Mouse (Mus musculus) neural tube, embryonic 13.5 days (tissue): ENCODE results near the gene Utp11. TPM values are rescaled to one million over a fixed set of nuclear protein-coding genes. Genes with fewer than 3 reads are reported as not detected.
A peak's percentile ranks its signal among the peaks of the same experiment; 100 is the strongest.

Experiments used
- ATAC-seq: fragments of 200-750 bp; cut with Nextera tagmentation; 2 replicates; pipeline ENCODE4 v1.8.0; 2017; ENCODE audit warnings: low read depth, mild to moderate bottlenecking, moderate TSS enrichment, moderate library complexity
- H3K27ac ChIP-seq: fragments of 300-500 bp; sonication (generic); replicated peaks from 2 replicates; pipeline ENCODE4 v1.5.1; 2015; ENCODE audit warnings: moderate library complexity, mild to moderate bottlenecking, inconsistent platforms
- H3K27me3 ChIP-seq: fragments of 300-500 bp; sonication (generic); 2 replicates; pipeline ENCODE4 v1.6.1; 2015; ENCODE audit warnings: mild to moderate bottlenecking, inconsistent platforms
- H3K36me3 ChIP-seq: fragments of 300-500 bp; sonication (generic); 2 replicates; pipeline ENCODE4 v1.6.1; 2015; ENCODE audit warnings: mild to moderate bottlenecking, inconsistent platforms
- H3K4me1 ChIP-seq: fragments of 300-500 bp; sonication (generic); replicated peaks from 2 replicates; pipeline ENCODE4 v1.6.1; 2015; ENCODE audit warnings: inconsistent platforms
- H3K4me2 ChIP-seq: fragments of 300-500 bp; sonication (generic); 2 replicates; pipeline ENCODE4 v1.6.1; 2015; ENCODE audit warnings: inconsistent platforms, mild to moderate bottlenecking, moderate library complexity
- H3K4me3 ChIP-seq: fragments of 300-500 bp; sonication (generic); 2 replicates; pipeline ENCODE4 v1.5.1; 2015; ENCODE audit warnings: mild to moderate bottlenecking, inconsistent platforms
- H3K9ac ChIP-seq: fragments of 300-500 bp; sonication (generic); 2 replicates; pipeline ENCODE4 v1.6.1; 2015; ENCODE audit warnings: moderate library complexity, mild to moderate bottlenecking, inconsistent platforms
- H3K9me3 ChIP-seq: fragments of 300-500 bp; sonication (generic); 2 replicates; pipeline ENCODE4 v1.6.1; 2016; ENCODE audit warnings: inconsistent platforms
- WGBS: fragments of 180-500 bp; shearing (Covaris S2); methylation state at CpG from one replicate; pipeline ENCODE4 v1.1.7; 2015; 5-methylcytosine and 5-hydroxymethylcytosine counted together
- polyA plus RNA-seq: library from polyadenylated mRNA; unstranded; fragments of >200 nt; fragmentation: Nextera tagmentation; extraction: Ambion mirVana; gene quantifications from 2 replicates; pipeline ENCODE4 v1.2.1, GENCODE M21; 2015

The Utp11 gene
- polyA plus RNA-seq, 1 experiment from 2014 or later, result 49.2 TPM

GRCm38 (mm10) chr4:124664185-124664584 is 29.2 kb downstream of the Utp11 start:
- Histone ChIP-seq H3K4me3 (no peak overlapping the region), H3K4me1 (peaks cover 43% of the 10 kb centered on the region), H3K4me2 (peak overlapping the region; percentile 2), H3K36me3 (no peaks in the 10 kb centered on the region), H3K27ac (no peak overlapping the region; the same call in 1 of the 2 replicates), H3K9me3 (no peaks in the 10 kb centered on the region), H3K27me3 (peaks cover 93% of the 10 kb centered on the region), H3K9ac (0 out of 2 replicates have a peak overlapping the region, but pooled peaks have one; percentile 3)
- 34% methylated on average over 9 of the region's 9 CpGs for WGBS
- ATAC-seq, result no peak

GRCm38 (mm10) chr4:124663034-124663433 is 30.4 kb downstream of the Utp11 start:
- ATAC-seq, result no peak
- no peaks in the 10 kb centered on the region for H3K36me3 ChIP-seq
- H3K27ac ChIP-seq, result no peak overlapping the region
- H3K4me3 ChIP-seq, result no peak overlapping the region
- 60% methylated on average over 3 of the region's 3 CpGs for WGBS
- peaks cover 48% of the 10 kb centered on the region for H3K4me1 ChIP-seq
- peaks cover 96% of the 10 kb centered on the region for H3K27me3 ChIP-seq
- H3K9ac ChIP-seq, result no peak overlapping the region
- 0 out of 2 replicates have a peak overlapping the region, but pooled peaks have one; percentile 84 for H3K4me2 ChIP-seq
- H3K9me3 ChIP-seq, result no peaks in the 10 kb centered on the region

- no peak for ATAC-seq
- peaks cover 92% of the 10 kb centered on the region for H3K27me3 ChIP-seq
These were observed 32.8 kb downstream of the Utp11 start for GRCm38 (mm10) chr4:124660603-124661002.

GRCm38 (mm10) chr4:124659251-124660217 is 33.9 kb downstream of the Utp11 start:
- WGBS, result 1% methylated on average over 66 of the region's 68 CpGs
- ATAC-seq, result no peak
- H3K4me1 ChIP-seq, result peaks cover 51% of the 10 kb centered on the region

More at GRCm38 (mm10) chr4:124660603-124661002, 32.8 kb downstream of the Utp11 start:
- H3K4me3 ChIP-seq, result peak overlapping the region; percentile 22
- H3K4me2 ChIP-seq, result peak overlapping the region; percentile 84
- no peaks in the 10 kb centered on the region for H3K9me3 ChIP-seq
- WGBS, result 47% methylated on average over 3 of the region's 3 CpGs
- no peaks in the 10 kb centered on the region for H3K36me3 ChIP-seq
- H3K27ac ChIP-seq, result no peak overlapping the region
- H3K9ac ChIP-seq, result no peak overlapping the region; the same call in 1 of the 2 replicates
- peaks cover 57% of the 10 kb centered on the region for H3K4me1 ChIP-seq

GRCm38 (mm10) chr4:124658412-124658851 is 35.0 kb downstream of the Utp11 start:
- H3K36me3 ChIP-seq, result no peaks in the 10 kb centered on the region
- peak overlapping the region; percentile 84 for H3K4me2 ChIP-seq
- H3K9ac ChIP-seq, result peak overlapping the region; percentile 69
- H3K27ac ChIP-seq, result peak overlapping the region; percentile 52; the same call in 1 of the 2 replicates
- peaks cover 42% of the 10 kb centered on the region for H3K4me1 ChIP-seq
- no peaks in the 10 kb centered on the region for H3K9me3 ChIP-seq
- H3K27me3 ChIP-seq, result peaks cover 92% of the 10 kb centered on the region
- no peak for ATAC-seq
- H3K4me3 ChIP-seq, result peak overlapping the region; percentile 56
- WGBS, result under 1% methylated on average over 39 of the region's 39 CpGs

More at GRCm38 (mm10) chr4:124659251-124660217, 33.9 kb downstream of the Utp11 start:
- H3K27ac ChIP-seq, result no peak overlapping the region
- peak overlapping the region; percentile 56 for H3K4me3 ChIP-seq
- H3K9me3 ChIP-seq, result no peaks in the 10 kb centered on the region
- no peaks in the 10 kb centered on the region for H3K36me3 ChIP-seq
- H3K9ac ChIP-seq, result peak overlapping the region; percentile 69
- H3K27me3 ChIP-seq, result peaks cover 92% of the 10 kb centered on the region
- peak overlapping the region; percentile 84 for H3K4me2 ChIP-seq

GRCm38 (mm10) chr4:124657781-124658180 is 35.6 kb downstream of the Utp11 start:
- Histone ChIP-seq H3K27me3 (peaks cover 92% of the 10 kb centered on the region), H3K9ac (peak overlapping the region; percentile 69), H3K36me3 (no peaks in the 10 kb centered on the region), H3K9me3 (no peaks in the 10 kb centered on the region), H3K4me1 (peaks cover 48% of the 10 kb centered on the region), H3K4me3 (peak overlapping the region; percentile 56), H3K27ac (peak overlapping the region; percentile 52), H3K4me2 (peak overlapping the region; percentile 84)
- ATAC-seq, result peak; percentile 48
- WGBS, result 0% methylated on average over 45 of the region's 61 CpGs

GRCm38 (mm10) chr4:124656854-124657650 is 36.3 kb downstream of the Utp11 start:
- peaks cover 56% of the 10 kb centered on the region for H3K4me1 ChIP-seq
- H3K27me3 ChIP-seq, result peaks cover 91% of the 10 kb centered on the region
- H3K27ac ChIP-seq, result peak overlapping the region; percentile 28

GRCm38 (mm10) chr4:124656518-124656853 is 36.9 kb downstream of the Utp11 start, which contains the start of gene Pou3f1:
Pou3f1 (plus strand) TSS chr4:124656807.
- H3K27ac ChIP-seq, result peak within 1 kb of the TSS; percentile 52
- peaks cover 91% of the 10 kb centered on the region for H3K27me3 ChIP-seq
- peak within 1 kb of the TSS; percentile 84 for H3K4me2 ChIP-seq
- H3K36me3 ChIP-seq, result no peaks in the 10 kb centered on the region
- no peaks in the 10 kb centered on the region for H3K9me3 ChIP-seq
- H3K9ac ChIP-seq, result peak within 1 kb of the TSS; percentile 69
- WGBS, result under 1% methylated on average over 15 of the region's 15 CpGs
- ATAC-seq, result no peak
- H3K4me3 ChIP-seq, result peak within 1 kb of the TSS; percentile 56
- H3K4me1 ChIP-seq, result peaks cover 59% of the 10 kb centered on the region

More at GRCm38 (mm10) chr4:124656854-124657650, 36.3 kb downstream of the Utp11 start:
- peak overlapping the region; percentile 84 for H3K4me2 ChIP-seq
- peak overlapping the region; percentile 56 for H3K4me3 ChIP-seq
- under 1% methylated on average over 90 of the region's 92 CpGs for WGBS
- H3K9ac ChIP-seq, result peak overlapping the region; percentile 69
- H3K36me3 ChIP-seq, result no peaks in the 10 kb centered on the region
- no peaks in the 10 kb centered on the region for H3K9me3 ChIP-seq
- peak; percentile 91 for ATAC-seq

- under 1% methylated on average over 9 of the region's 9 CpGs for WGBS
- Histone ChIP-seq H3K9ac (peak overlapping the region; percentile 13; the same call in 1 of the 2 replicates), H3K9me3 (no peaks in the 10 kb centered on the region), H3K27me3 (peaks cover 93% of the 10 kb centered on the region), H3K4me1 (peaks cover 43% of the 10 kb centered on the region), H3K4me2 (peak overlapping the region; percentile 4; the same call in 1 of the 2 replicates), H3K27ac (no peak overlapping the region), H3K36me3 (no peaks in the 10 kb centered on the region), H3K4me3 (no peak overlapping the region)
- ATAC-seq, result no peak
These were observed 40.5 kb downstream of the Utp11 start for GRCm38 (mm10) chr4:124652886-124653285.

- Histone ChIP-seq H3K36me3 (no peaks in the 10 kb centered on the region), H3K4me2 (no peak overlapping the region), H3K4me1 (peaks cover 33% of the 10 kb centered on the region), H3K9ac (no peak overlapping the region), H3K27me3 (peaks cover 87% of the 10 kb centered on the region), H3K27ac (no peak overlapping the region), H3K9me3 (no peaks in the 10 kb centered on the region), H3K4me3 (no peak overlapping the region)
- ATAC-seq, result no peak
- 27% methylated on average over 5 of the region's 5 CpGs for WGBS
These were observed 45.5 kb downstream of the Utp11 start for GRCm38 (mm10) chr4:124647909-124648308.

- peaks cover 81% of the 10 kb centered on the region for H3K27me3 ChIP-seq
- no peaks in the 10 kb centered on the region for H3K9me3 ChIP-seq
- no peaks in the 10 kb centered on the region for H3K36me3 ChIP-seq
- peaks cover 21% of the 10 kb centered on the region for H3K4me1 ChIP-seq
- no peak overlapping the region for H3K9ac ChIP-seq
- H3K4me3 ChIP-seq, result no peak overlapping the region
- no peak overlapping the region for H3K27ac ChIP-seq
- no peak for ATAC-seq
- 0 out of 2 replicates have a peak overlapping the region, but pooled peaks have one; percentile 4 for H3K4me2 ChIP-seq
- 31% methylated on average over 8 of the region's 8 CpGs for WGBS
These were observed 46.8 kb downstream of the Utp11 start for GRCm38 (mm10) chr4:124646591-124646990.
